17 mouse cellular contexts compared by ENCODE assay signal in the genomic region with DNA sequence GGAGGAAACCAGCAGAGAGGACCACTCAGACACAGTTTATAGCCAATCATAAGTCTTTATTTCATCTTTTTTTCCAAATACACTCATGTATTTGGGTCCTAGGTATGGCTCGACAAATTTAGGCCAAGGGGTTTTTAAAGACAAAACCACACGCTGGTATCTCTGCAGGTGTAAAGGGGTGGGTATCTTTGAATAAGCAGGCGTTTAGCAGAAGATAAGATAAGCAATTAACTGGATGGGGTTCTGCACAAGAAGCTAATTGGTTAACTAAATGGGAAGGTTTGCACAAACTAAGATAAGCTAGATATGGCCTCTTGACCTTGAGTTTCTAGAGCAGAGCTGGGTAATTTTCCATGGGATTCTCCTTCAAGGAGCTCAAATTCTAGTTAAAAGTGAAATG.
"Had no signal": no experiment of that assay in that cellular context is flagged by ENCODE, and none has a peak within 500 bp of the region (broad histone marks: within the 10 kb centered on the region; RNA-seq: fewer than 3 reads in every experiment).

No protein-coding gene starts in this region.

- H3K27me3 ChIP-seq: neural tube, embryonic 12.5 days; neural tube, embryonic 13.5 days; neural tube, embryonic 15.5 days; stomach, embryonic 15.5 days had no signal

- H3K27ac ChIP-seq: neural tube, embryonic 12.5 days; neural tube, embryonic 13.5 days; neural tube, embryonic 15.5 days; stomach, embryonic 15.5 days; stomach, postnatal 0 days had no signal

- H3K36me3 ChIP-seq: neural tube, embryonic 12.5 days; neural tube, embryonic 13.5 days; neural tube, embryonic 15.5 days; stomach, embryonic 15.5 days had no signal

- H3K4me2 ChIP-seq: neural tube, embryonic 12.5 days; neural tube, embryonic 13.5 days; neural tube, embryonic 15.5 days; stomach, embryonic 15.5 days had no signal

- H3K9me3 ChIP-seq: neural tube, embryonic 12.5 days; neural tube, embryonic 13.5 days; neural tube, embryonic 15.5 days; stomach, embryonic 15.5 days had no signal

- H3K9ac ChIP-seq: neural tube, embryonic 12.5 days; neural tube, embryonic 13.5 days; neural tube, embryonic 15.5 days; stomach, embryonic 15.5 days had no signal

- H3K4me3 ChIP-seq: neural tube, embryonic 12.5 days; neural tube, embryonic 13.5 days; neural tube, embryonic 15.5 days; stomach, embryonic 15.5 days had no signal

- DNase-seq: retina, postnatal 1 day; right cerebral cortex, adult 18-20 months; right cerebral cortex, postnatal 14 days; right cerebral cortex, postnatal 25 days; right cerebral cortex, postnatal 4 days; spleen, adult 18-20 months; thymus, adult 18-20 months; thymus, adult 2 months; thymus, postnatal 14 days; thymus, postnatal 25 days; thymus, postnatal 36 days; thymus, postnatal 4 days had no signal

- H3K4me1 ChIP-seq: neural tube, embryonic 12.5 days; neural tube, embryonic 13.5 days; neural tube, embryonic 15.5 days; stomach, embryonic 15.5 days had no signal
